Comparison of ENCODE assay signal across 9 mouse cellular contexts in genomic region chr13:112734906-112735713, GRCm38 (mm10).
DNase-seq lines count a peak whose midpoint lies in the region; ATAC-seq and TF ChIP-seq lines count a peak whose summit lies in the region.
"Had no signal": no experiment of that assay in that cellular context is flagged by ENCODE, and none has a peak within 500 bp of the region (broad histone marks: within the 10 kb centered on the region; RNA-seq: fewer than 3 reads in every experiment).

No protein-coding gene starts in this region.

- no peaks in the 10 kb centered on the region for H3K4me1 ChIP-seq in forebrain, postnatal 0 days (ENCODE audit: insufficient read depth)
- H3K4me1 ChIP-seq: forebrain, embryonic 15.5 days had no signal

- H3K9me3 ChIP-seq in forebrain, postnatal 0 days (ENCODE audit: low read length): no peaks in the 10 kb centered on the region
- H3K9me3 ChIP-seq: forebrain, embryonic 15.5 days had no signal

- ATAC-seq in megakaryocyte, adult 5-6 weeks (ENCODE audit: poor library complexity, severe bottlenecking): peak; percentile 40; the same call in 1 of the 2 replicates
- no peak for ATAC-seq in forebrain, postnatal 0 days
- ATAC-seq: forebrain, embryonic 15.5 days had no signal

- no peaks in the 10 kb centered on the region for H3K27me3 ChIP-seq in forebrain, postnatal 0 days (ENCODE audit: insufficient read depth, low read length)
- H3K27me3 ChIP-seq: forebrain, embryonic 15.5 days had no signal

- 76% methylated on average over 14 of the region's 14 CpGs for WGBS in forebrain, postnatal 0 days

- no peak overlapping the region for H3K4me3 ChIP-seq in forebrain, postnatal 0 days (ENCODE audit: low read depth, low read length)
- H3K4me3 ChIP-seq: forebrain, embryonic 15.5 days had no signal

- no peak overlapping the region for H3K9ac ChIP-seq in forebrain, postnatal 0 days
- H3K9ac ChIP-seq: forebrain, embryonic 15.5 days had no signal

- peak; percentile 50 for DNase-seq in kidney, adult 9 months
- DNase-seq in kidney, adult 18-20 months: no peak
- DNase-seq in c-Kit-positive CD71-positive TER-119-positive erythroid progenitor cells, embryonic 14.5 days (ENCODE audit: low spot score): peak; percentile 39
- DNase-seq in kidney, postnatal 25 days: peak; percentile 71 to 76
- DNase-seq in embryo, embryonic 11 days: no peak
- DNase-seq in forebrain, postnatal 0 days: no peak
- DNase-seq in left cerebral cortex, adult 18-20 months (ENCODE audit: low spot score in 2 of 2): no peak

- peaks cover 9% of the 10 kb centered on the region for H3K36me3 ChIP-seq in forebrain, postnatal 0 days (ENCODE audit: insufficient read depth)

- H3K4me2 ChIP-seq in forebrain, postnatal 0 days (ENCODE audit: low read depth): no peak overlapping the region
- H3K4me2 ChIP-seq: forebrain, embryonic 15.5 days had no signal

- no peak for TF ChIP-seq CTCF in forebrain, postnatal 0 days (IDR thresholded peaks at IDR 0.05; ENCODE audit: low read depth)

- H3K27ac ChIP-seq in forebrain, postnatal 0 days (ENCODE audit: low read depth, low read length): no peak overlapping the region
- H3K27ac ChIP-seq: forebrain, embryonic 15.5 days had no signal

Comparison
In these comparisons a context has a peak if more than half of its experiments do, and no peak if none do; other contexts are left out.
1. DNase-seq: peak in kidney, adult 9 months (single experiment), c-Kit-positive CD71-positive TER-119-positive erythroid progenitor cells, embryonic 14.5 days (single experiment) and kidney, postnatal 25 days (2 of 2); none in kidney, adult 18-20 months (single experiment), embryo, embryonic 11 days (single experiment), forebrain, postnatal 0 days (single experiment) and left cerebral cortex, adult 18-20 months (0 of 2).